Mouse (Mus musculus) spleen, adult 18-20 months (tissue): ENCODE measurements around the gene Acap2.

Experiments
- DNase-seq, 2 experiments: peaks; one replicate each; pipeline ENCODE4 v3.0.0; 2022; ENCODE audit warnings: mixed read lengths in 2 of 2

Acap2 gene

DNA sequence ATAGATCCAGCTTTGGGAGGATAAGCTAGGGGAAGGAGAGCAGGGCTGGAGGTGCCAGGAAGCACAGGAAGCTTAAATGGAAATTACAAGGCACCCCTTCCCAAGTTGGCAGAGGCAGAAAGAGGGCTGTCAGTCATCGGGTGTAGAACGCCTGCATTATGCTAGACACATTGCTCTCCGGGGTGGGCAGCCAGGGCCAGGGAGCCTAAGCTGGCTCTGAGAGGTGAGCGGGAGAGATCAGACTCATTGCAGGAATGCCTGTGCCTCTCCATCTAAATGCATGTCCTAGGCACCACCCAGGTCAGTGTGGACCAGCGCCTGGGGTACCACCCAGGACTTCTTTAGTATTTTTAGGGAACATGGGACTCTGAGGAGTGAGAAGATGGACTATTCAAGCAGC, 123.6 kb downstream of the Acap2 start:
- no peak for DNase-seq

DNA sequence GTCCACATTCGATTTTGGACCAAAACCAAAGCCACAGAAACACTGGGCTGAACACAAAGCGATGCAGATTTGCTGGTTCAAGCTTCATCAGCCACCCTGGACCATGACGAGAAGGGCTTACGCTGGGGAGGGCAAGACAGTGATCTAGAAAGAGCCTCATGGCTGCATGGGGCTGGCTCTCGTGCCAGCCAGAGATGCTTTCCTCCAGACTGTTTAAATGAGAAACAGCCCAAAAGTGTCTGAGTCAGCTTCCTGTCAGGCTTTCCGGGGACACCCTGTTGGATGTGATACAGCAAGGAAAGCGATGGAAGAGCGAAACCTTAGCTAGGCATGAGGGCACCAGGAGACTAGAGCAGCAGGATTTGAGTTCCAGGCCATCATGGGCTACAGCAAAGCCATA, 124.6 kb downstream of the Acap2 start:
- DNase-seq: no peak

DNA sequence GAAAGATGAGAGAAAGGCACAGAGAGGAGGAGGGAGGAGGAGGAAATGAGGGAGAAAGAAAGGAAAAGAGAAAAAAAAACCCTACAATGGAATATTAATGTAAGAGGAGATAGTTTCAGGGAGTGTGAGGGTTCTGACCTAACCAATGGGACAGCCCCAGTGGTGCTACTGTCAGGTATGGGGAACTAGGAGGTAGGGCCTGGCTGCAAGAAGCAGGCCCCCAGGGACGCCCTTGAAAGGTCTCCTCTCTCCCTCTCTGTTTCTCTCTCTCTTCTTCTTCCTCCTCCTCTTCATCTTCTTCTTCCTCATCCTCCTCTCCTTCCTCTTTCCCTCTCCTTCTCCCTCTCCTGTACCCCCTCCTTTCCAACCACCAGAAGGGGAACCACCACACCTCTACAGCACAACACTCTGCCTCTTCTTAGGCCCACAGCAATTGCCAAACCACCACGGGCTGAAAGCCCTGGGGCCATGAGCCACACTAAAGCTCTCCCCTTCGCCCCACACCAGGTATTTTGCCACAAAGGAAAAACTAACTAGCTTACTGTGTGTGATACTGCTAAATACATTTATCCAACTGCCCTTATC, 126.6 kb downstream of the Acap2 start:
- no peak for DNase-seq

DNA sequence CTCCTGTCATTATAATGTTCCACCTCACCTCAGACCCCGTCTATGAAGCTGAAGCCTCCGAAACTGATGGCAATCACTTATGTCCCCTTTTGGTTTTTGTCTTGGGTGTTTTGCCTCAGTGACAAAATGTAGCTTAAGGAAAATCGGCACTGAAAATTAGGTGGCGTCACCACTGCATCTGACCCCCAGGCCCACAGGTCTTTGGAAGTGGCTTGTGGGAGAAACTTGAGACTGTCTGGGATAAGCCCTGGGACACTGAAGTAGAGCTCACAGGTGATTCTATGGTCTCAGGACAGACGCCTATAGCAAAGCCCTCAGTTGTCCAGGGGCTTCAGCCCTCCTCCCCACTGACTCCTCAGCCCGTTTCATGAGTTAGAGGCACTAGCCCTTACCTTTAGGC, 129.3 kb downstream of the Acap2 start:
- no peak for DNase-seq

DNA sequence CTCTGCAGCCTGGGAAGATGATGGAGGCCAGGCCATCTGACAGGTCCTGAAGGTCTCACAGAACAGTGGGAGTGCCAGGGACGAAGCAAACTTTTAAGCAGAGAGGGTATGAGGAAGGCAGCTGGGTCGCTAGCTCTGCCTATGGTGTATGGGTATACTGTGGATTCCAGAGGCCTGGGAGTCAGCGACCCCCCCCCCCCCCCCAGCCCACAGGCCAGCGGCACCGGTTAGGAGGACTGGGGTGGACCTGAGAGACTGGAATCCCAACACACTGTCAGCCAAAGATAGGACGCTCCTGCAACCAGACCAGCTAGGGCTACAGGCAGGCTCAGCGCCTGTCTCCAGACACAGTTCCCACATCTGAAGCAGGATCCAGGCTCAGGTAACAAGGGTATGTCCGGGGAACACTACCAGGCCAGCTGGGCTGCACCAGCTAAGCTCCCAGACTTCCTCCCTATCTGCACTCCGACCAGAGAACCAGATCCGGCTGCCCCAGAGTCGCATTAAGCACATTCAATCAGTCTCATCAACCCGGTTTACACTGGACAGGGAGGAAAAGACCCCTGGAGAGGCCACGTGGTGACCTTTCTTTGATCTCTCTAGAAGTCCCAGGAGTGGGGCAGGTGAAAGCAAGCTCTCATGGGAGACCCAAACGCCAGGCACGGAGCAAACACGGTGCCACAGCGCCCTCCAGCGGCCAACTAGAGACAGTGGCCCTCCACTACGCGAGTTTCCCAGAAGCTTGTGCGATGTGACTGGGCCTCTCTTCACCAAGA, 130.5 kb downstream of the Acap2 start:
- DNase-seq: peak; percentile 75 to 87

DNA sequence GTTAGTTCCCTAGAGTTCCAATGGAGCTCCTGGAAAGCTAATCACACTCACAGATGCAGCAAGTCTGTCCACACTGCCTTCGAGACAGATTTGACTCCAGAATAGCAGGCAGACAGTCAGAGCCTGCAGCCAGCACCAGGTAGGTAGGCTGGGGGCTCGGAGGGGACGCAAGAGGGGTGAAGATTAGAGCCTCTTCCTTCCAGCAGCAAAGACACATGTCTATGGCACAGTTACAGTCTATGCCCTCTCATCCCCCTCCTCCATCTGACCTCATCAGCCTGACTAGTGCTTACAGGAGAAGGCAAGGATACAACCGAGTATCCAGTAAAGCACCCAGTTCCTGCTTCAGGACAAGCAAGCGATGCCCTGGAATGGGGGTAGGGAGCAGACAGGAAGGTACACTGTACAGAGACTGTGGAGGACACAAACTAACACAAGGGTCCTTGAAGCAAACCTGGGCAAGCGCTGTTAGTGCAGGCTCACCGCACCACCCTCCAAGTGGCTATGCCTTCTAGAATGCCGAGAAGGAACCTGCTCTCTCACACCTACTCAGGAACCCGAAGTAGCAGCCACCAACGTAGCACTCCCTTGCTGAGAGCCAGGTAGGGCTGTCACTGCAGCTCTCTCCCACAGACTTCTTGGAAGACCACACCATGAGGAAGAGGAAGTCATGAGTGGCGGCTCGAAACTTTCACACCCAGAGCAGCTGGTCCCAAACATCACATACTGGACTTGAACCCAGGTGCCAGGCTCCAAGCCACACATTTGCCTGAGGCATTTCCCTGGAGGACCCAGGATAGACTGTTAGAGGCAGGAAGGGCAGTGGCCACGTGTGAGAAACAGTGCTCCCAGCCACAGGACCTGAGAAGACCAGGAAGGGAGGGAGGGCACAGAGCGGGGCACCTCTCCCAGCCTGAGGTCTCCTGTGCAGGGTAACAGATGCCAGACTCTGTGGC, 131.6 kb downstream of the Acap2 start:
- DNase-seq: no peak

DNA sequence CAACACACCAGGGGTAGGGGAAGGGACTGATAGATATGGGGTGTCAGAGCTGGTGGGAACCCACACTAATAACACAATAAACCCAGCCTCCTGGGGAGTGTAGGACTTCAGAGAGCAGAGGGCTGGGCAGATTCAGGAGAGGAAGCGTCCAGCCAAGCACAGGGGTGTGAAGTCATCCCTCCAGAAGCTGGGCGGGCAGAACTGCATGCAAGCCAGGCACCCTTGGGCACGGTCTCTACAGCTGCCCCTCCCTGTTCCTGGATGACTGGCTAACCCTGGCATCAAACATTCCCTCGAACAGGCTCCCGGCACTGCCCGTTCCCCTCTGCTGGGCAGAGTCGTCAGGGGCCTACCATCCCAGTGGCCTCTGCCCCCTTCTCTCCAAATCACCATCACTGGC, 132.8 kb downstream of the Acap2 start:
- no peak for DNase-seq

DNA sequence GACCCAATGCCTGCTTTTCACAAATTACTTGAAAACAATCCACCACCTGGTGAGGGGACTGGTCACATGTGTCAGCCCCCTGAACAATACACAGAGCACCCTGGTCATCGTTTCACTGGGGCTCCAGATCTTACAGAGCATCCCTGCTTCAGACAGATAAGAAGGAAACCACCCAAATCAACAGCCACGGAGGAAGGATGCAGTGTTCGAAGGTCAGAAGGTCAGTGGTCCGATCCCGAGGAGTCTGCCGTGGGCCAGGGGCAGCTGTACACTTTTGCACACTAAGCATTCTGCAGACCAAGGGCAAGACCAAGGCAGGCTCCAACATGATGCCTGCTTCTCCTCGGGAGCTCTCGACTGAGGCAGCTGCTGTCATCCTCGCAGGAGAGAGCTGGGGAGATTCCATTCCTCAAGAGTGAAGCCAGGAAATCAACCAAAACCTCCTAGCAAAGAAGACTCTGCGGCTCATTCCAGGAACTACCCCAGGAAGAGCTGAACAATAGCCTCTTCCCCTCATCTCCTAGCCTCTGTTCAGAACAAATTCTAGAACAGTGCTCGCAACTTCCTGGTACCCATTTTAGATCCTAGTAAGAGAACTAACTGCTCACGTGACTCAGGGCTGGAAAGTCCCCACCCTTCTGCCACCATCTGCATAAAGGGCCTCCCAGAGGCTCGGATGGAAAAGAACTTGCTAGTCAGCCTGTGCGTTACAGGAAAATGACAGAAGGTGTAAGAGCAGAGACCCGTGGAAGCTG, 134.5 kb downstream of the Acap2 start:
- DNase-seq: peak; percentile 49 to 61

DNA sequence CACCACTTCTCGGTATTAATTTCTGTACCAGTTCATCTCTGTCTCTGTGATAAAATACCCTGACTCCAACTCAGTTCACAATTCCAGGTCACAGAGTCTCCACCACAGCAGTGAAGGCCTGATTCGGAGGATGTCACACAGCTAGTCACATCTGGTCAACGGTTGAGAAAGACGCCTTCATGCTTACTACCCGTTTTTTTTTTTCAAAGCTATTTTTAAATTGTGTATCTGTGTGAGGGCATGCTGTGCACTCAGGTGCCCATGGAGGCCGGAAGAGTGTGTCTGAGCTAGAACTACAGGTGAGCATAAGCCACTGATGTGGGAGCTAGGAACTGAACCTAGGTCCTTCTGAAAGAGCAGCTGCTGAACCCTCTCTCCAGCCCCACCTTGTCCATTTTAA, 136.3 kb downstream of the Acap2 start:
- DNase-seq: no peak

DNA sequence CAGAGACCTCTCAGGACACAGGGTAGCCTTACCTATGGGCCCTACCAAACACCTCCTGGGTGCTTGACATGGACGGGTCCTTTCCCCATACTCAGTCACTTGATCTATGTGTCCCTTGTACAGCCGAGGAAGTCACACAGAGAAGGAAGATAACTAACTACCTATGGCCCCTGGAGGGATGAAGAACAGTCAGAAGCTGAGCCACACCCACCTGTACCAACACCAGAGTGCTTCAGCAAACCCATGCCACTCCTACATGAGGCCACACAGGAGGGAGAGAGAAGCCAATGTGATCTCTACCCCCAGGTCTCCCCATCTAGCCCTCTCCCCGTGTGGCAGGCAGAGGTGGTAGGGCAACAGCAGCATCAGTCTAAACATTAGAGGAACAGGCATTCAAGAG, 138.1 kb downstream of the Acap2 start:
- DNase-seq: no peak

DNA sequence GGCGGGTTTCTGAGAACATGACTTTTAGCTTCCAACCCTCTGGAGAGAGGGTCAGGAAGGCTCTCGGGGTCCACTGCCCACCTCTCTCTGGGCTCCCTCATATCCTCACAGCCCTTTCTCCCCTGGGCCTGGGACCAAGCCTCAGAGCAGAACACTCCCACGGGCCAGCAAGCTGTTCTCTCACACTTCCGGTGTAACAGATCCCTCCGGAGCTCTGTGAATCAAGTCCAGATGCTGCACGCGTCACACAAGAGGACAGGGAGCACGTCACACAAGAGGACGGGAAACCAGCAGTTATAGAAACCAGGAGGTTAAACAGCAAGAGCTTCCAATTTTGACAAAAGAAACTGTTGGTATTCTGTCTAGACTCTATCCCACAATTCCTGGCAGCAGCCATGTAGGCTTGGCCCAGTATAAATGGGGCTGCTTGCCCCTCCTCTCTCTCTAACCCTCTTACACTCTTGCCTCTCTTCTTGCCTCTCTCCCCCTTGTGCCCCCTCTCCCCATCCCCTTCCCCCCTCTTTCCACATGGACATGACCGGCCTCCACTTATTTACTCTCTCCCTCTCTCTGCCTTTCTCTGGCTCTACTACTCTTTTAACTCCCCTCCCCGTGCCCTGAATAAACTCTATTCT, 139.7 kb downstream of the Acap2 start:
- no peak for DNase-seq

DNA sequence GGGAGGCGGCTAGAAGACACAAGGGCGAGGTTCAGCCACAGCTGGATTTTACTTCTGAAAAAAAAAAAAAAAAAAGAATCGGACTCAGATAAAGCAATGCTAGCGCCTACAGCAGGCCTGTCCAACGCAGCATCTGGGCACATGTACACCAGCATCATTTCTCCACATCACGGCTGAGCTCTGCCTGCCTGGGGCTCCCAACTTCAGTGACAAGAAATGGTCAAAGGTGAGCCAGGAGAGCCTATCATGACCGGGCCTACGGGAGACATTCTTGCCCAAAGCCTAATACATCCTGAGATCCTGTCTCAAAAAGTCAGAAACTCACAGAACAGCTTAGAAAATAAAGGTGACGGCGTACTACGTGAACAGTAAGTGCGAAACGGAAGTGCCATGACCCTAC, 140.3 kb downstream of the Acap2 start:
- DNase-seq: no peak

DNA sequence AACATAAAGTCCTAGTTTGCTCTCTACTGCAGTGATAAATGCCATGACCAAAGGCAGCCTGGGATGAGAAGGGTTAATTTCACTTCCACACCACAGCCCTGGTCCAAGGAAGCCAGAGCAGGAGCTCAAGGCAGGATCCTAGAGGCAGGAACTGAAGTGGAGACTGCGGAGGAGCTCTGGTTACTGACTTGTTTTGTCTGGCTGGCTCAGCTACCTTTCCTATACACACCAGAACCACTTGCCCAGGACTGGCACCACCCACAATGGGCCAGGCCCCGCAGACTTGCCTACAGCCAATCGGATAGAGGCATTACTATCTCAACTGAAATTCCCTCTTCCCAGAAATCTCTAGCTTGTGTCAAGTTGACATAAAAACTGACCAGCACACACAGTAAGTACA, 140.8 kb downstream of the Acap2 start:
- no peak for DNase-seq

DNA sequence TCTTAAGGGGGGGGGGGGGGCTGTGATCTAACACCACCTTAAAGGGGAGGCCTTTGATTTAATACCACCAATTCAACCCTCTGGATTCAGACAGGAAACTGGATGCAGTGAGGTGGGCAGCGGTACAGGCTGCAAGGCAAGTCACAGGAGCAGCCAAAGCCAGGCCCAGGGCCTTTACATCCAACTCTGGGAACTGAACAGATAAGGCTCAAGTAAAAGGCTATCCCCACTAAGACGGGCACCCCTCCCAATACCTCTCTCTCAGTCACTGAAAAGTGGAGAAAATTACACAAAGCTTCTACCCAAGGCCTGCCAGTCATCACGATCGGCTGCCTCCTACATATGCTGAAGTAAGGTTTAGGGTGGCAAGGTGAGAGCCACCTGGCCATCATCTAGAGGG, 141.3 kb downstream of the Acap2 start:
- DNase-seq: no peak

DNA sequence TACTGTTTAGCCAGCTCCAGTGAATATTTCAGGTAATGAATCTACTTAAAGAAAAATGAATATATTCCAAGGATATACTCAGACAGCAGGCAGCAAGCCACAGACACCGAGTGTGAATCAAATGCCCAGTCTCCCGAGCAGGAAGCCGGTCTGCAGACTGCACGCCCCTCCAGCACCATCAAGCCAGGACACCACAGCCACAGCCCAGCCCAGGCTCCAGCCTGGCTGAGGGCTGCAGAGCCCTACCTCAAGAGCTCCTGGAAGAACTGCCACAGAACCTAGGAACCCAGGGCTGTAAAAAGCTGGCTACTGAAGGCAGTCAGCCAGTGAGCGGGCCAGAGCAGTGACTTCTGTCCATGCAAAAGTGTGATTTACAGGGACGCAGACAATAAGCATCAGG, 148.2 kb downstream of the Acap2 start:
- no peak for DNase-seq

DNA sequence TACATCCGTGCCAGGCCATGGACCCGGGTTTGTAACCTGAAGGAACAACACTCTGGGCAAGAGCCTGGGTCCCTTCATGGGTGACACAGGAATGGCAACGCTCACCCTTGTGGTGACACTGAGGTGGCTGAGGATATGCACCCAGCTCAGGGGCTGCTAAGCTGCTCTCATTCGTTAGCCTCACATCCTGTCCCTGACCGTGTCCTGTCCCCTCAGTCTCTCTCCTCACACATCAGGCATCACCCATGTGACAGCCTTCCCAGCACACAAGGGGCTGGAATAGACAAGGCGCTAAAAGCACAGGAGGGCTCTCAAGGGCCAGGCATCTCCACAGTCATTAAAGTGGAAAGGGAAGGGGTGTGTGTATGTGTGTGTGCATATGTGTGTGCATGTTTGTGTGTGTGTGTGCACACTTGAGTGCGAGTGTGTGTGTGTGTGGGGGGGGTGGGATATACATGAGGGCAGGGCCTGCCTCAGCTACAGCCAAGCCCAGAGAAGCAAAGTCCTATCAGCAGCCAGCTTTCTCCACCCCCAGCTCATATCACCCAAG, 148.8 kb downstream of the Acap2 start:
- no peak for DNase-seq

DNA sequence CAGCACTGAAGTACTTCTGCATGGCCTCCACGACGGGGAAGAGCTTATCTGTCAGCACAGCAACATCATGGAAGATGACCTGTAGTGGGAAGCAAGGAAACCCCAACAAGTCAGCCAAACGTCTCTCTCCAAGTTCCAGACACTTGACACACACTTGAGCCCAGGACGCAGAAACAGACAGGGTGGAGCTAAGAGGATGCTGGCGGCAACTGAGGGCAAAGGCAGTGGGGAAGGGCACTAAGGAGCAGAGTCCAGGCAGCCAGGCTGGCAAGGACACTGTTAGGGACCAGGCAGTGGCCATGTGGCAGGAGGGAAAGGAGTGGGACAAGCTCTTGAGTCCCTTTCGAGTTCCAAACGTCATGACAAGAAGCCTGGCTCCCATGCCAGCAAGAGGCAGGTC, 150.3 kb downstream of the Acap2 start:
- no peak for DNase-seq

DNA sequence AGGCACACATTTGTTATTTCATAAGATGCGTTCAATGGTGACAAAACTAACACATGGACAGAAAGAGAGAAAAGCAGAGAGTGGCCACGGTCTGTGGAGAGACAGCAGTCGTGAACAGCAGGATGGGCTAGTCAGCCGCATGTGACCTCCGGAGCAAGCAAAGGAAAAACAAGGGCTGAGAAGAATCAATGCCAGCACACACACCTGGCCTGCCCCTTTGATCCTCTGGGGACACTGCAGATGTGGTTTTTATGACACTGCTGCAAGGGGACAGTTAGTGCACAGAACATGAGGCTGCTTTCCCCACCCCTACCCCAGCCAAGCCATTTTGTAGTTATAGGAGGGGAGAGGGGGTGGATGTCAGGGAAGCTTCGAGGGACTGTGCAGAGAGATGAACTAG, 152.9 kb downstream of the Acap2 start:
- no peak for DNase-seq

DNA sequence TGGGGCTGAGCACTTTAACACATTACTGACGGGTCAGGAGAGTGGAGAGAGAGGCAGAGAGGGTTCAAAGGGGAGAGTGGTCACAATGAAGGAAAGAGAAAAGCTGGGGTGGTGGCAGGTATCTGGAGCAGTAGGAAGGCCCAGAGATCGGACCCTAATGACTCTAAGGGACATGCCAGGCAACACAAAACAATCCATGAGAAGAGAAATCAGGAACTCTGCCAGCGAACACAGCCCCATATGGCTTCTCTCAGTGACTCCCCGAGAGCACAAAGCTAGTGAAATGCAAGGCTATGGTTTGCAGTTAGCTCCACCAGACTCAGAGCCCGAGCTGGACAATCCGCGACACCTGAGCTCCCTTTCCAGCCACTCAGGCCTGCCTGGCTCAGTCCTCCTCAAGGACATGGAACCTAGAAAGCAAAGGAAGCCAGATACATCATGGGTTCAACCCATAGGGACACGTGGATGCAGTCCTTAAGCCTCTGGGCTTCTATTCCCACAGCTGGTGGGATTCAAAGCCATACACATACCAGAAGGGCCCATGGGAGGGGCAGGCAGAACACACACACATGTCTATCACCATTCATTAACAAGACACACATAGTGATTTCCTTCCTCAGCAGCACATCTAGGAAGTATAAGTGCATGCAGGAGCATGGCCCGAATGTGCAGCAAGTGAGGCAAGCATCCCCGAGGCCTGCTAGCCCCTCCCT, 153.7 kb downstream of the Acap2 start:
- DNase-seq: no peak

DNA sequence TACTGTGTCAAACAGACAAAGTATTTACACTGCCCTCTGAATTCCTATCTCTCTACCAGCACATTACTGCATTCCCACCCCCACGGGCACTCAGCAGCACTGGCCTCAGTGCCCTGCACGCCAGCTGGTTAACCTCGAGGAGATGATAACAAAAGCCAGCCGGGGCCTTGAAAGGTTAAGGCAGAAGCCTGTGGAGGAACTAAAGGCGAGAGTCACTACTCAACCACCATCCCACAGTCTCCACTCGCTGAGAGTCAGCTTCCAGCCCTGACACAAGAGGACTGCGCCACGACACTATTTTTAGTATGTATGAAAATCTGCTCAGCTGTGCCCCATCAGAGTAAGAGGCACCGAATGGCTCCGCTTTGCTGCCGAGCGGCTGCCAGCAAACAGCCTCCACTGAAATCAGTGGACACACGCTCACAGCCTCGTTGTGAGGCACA, 154.8 kb downstream of the Acap2 start:
- no peak for DNase-seq

DNA sequence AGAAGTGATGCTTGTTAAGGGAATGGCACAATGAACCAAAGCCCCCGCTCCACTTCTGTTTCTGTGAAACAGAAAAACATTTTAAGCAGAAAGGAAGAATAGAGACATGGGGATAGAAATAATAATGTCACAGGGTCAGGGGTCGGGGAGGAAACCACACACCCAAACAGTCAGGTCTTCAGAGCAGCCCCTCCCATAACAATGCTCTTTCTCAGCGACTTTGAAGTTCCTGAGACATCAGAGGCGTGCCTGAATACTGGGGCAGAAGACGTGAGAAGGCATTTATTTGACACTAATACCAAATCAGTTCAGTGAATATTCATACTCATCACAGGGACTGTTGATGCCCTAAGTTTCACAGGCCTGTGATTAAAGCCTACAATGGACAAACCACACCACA, 155.8 kb downstream of the Acap2 start:
- DNase-seq: no peak
